Mouse (Mus musculus) MEL (cell line): ENCODE data around the gene Erlec1. TPM values are rescaled to one million over a fixed set of nuclear protein-coding genes. Genes with fewer than 3 reads are reported as not detected.
A peak's percentile ranks its signal among the peaks of the same experiment; 100 is the strongest.

Experiments
- DNase-seq: peaks from one replicate; pipeline ENCODE4 v3.0.0; 2011; ENCODE audit warnings: low read depth, low spot score
- H3K27ac ChIP-seq: 2 replicates; pipeline ENCODE4 v1.5.1; 2012; ENCODE audit warnings: low read depth, mild to moderate bottlenecking, control low read depth, low read length, moderate library complexity; ENCODE audit not compliant: control insufficient read depth
- H3K27me3 ChIP-seq, 2 experiments: fragments of 150-350 bp in 1 of 2; sonication (generic) in 1 of 2; 2 replicates each; pipeline ENCODE4 v1.6.1; 2012; ENCODE audit warnings: low read length in 2 of 2, mild to moderate bottlenecking in 2 of 2, improper control_type of control experiment in 1 of 2, moderate library complexity in 1 of 2; ENCODE audit not compliant: insufficient read depth in 2 of 2, control insufficient read depth in 1 of 2
- H3K36me3 ChIP-seq, 2 experiments: 2 replicates each; pipeline ENCODE4 v1.6.1; 2012 to 2014; ENCODE audit warnings: low read length in 2 of 2, improper control_type of control experiment in 1 of 2, inconsistent platforms in 1 of 2, mild to moderate bottlenecking in 1 of 2; ENCODE audit not compliant: insufficient read depth in 2 of 2, control insufficient read depth in 1 of 2
- H3K4me1 ChIP-seq, 2 experiments: fragments of 150-350 bp in 1 of 2; sonication (generic) in 1 of 2; 2 replicates each; pipeline ENCODE4 v1.6.1; 2012; ENCODE audit warnings: low read length in 2 of 2, improper control_type of control experiment in 1 of 2, mild to moderate bottlenecking in 1 of 2; ENCODE audit not compliant: insufficient read depth in 2 of 2, control insufficient read depth in 1 of 2
- H3K4me3 ChIP-seq, 2 experiments: fragments of 150-350 bp in 1 of 2; sonication (generic) in 1 of 2; 2 replicates each; pipeline ENCODE4 v1.5.1; 2012; ENCODE audit warnings: low read depth in 2 of 2, low read length in 2 of 2, mild to moderate bottlenecking in 2 of 2, moderate library complexity in 2 of 2, control low read depth in 1 of 2, improper control_type of control experiment in 1 of 2; ENCODE audit not compliant: control insufficient read depth in 1 of 2, insufficient read depth in 1 of 2
- H3K79me2 ChIP-seq: 2 replicates; pipeline ENCODE4 v1.6.1; 2012; ENCODE audit warnings: mild to moderate bottlenecking, low read length, moderate library complexity; ENCODE audit not compliant: control insufficient read depth, poor library complexity, insufficient read depth
- H3K9ac ChIP-seq: 2 replicates; pipeline ENCODE4 v1.6.1; 2012; ENCODE audit warnings: low read depth, mild to moderate bottlenecking, control low read depth, low read length, moderate library complexity; ENCODE audit not compliant: control insufficient read depth, poor library complexity, severe bottlenecking
- H3K9me3 ChIP-seq: fragments of 150-350 bp; sonication (generic); replicated peaks from 2 replicates; pipeline ENCODE4 v1.6.1; 2012; ENCODE audit warnings: mild to moderate bottlenecking, low read length, improper control_type of control experiment, moderate library complexity; ENCODE audit not compliant: insufficient read depth
- BHLHE40 ChIP-seq: IDR thresholded peaks from 2 replicates; pipeline ENCODE4 v1.6.1; 2012; ENCODE audit warnings: low read depth, mild to moderate bottlenecking, inconsistent platforms, low read length, improper control_type of control experiment, borderline replicate concordance
- CHD1 ChIP-seq: IDR thresholded peaks from 2 replicates; pipeline ENCODE4 v1.6.1; 2012; ENCODE audit warnings: low read depth, mild to moderate bottlenecking, inconsistent platforms, low read length, improper control_type of control experiment
- CHD2 ChIP-seq: IDR thresholded peaks from 2 replicates; pipeline ENCODE4 v1.6.1; 2011; ENCODE audit warnings: low read length, improper control_type of control experiment
- CTCF ChIP-seq, 3 experiments: IDR thresholded peaks in 2 of 3; conservative IDR thresholded peaks in 1 of 3; 2 replicates each; pipeline ENCODE4 v1.5.1; 2011 to 2012; ENCODE audit warnings: low read length in 3 of 3, low read depth in 2 of 3, mild to moderate bottlenecking in 2 of 3, improper control_type of control experiment in 1 of 3, inconsistent platforms in 1 of 3, mixed read lengths in 1 of 3, moderate library complexity in 1 of 3; ENCODE audit not compliant: control insufficient read depth in 1 of 3, insufficient read depth in 1 of 3, poor library complexity in 1 of 3, severe bottlenecking in 1 of 3
- E2F4 ChIP-seq: IDR thresholded peaks from 2 replicates; pipeline ENCODE4 v1.6.1; 2011; ENCODE audit warnings: low read depth, low read length, improper control_type of control experiment, borderline replicate concordance
- ELF1 ChIP-seq: IDR thresholded peaks from 2 replicates; pipeline ENCODE4 v1.6.1; 2014; ENCODE audit warnings: low read depth, mild to moderate bottlenecking, inconsistent platforms, low read length, improper control_type of control experiment, moderate library complexity
- EP300 ChIP-seq, 2 experiments: IDR thresholded peaks; 2 replicates each; pipeline ENCODE4 v1.6.1; 2011; ENCODE audit warnings: improper control_type of control experiment in 2 of 2, low read length in 2 of 2, low read depth in 1 of 2, mild to moderate bottlenecking in 1 of 2
- ETS1 ChIP-seq: IDR thresholded peaks from 2 replicates; pipeline ENCODE4 v1.6.1; 2012; ENCODE audit warnings: low read depth, mild to moderate bottlenecking, inconsistent platforms, low read length, improper control_type of control experiment, moderate library complexity
- GATA1 ChIP-seq: IDR thresholded peaks from 2 replicates; pipeline ENCODE4 v1.6.1; 2011; ENCODE audit warnings: low read depth, low read length, improper control_type of control experiment
- MAFK ChIP-seq: IDR thresholded peaks from 2 replicates; pipeline ENCODE4 v1.6.1; 2011; ENCODE audit warnings: low read depth, mild to moderate bottlenecking, low read length, improper control_type of control experiment, borderline replicate concordance
- MAZ ChIP-seq: IDR thresholded peaks from 2 replicates; pipeline ENCODE4 v1.6.1; 2012; ENCODE audit warnings: low read depth, mild to moderate bottlenecking, inconsistent platforms, low read length, improper control_type of control experiment
- MEF2A ChIP-seq: IDR thresholded peaks from 2 replicates; pipeline ENCODE4 v1.6.1; 2014; ENCODE audit warnings: low read depth, mild to moderate bottlenecking, inconsistent platforms, low read length, improper control_type of control experiment; ENCODE audit not compliant: poor library complexity, insufficient replicate concordance, severe bottlenecking; ENCODE audit errors: extremely low read depth
- MXI1 ChIP-seq: IDR thresholded peaks from 2 replicates; pipeline ENCODE4 v1.6.1; 2011; ENCODE audit warnings: mild to moderate bottlenecking, low read depth, low read length, improper control_type of control experiment
- MYC ChIP-seq: IDR thresholded peaks from 2 replicates; pipeline ENCODE4 v1.6.1; 2011; ENCODE audit warnings: low read depth, mild to moderate bottlenecking, low read length, improper control_type of control experiment, moderate library complexity
- NELFE ChIP-seq: IDR thresholded peaks from 2 replicates; pipeline ENCODE4 v1.6.1; 2011; ENCODE audit warnings: low read depth, low read length, improper control_type of control experiment
- NRF1 ChIP-seq: IDR thresholded peaks from 2 replicates; pipeline ENCODE4 v1.6.1; 2014; ENCODE audit warnings: low read depth, mild to moderate bottlenecking, inconsistent platforms, low read length, improper control_type of control experiment, moderate library complexity; ENCODE audit not compliant: poor library complexity, insufficient read depth, severe bottlenecking
- POLR2A ChIP-seq, 2 experiments: IDR thresholded peaks; 2 replicates each; pipeline ENCODE4 v1.6.1; 2011 to 2012; ENCODE audit warnings: low read length in 2 of 2, mild to moderate bottlenecking in 2 of 2, control low read depth in 1 of 2, improper control_type of control experiment in 1 of 2, low read depth in 1 of 2, moderate library complexity in 1 of 2; ENCODE audit not compliant: control insufficient read depth in 1 of 2, insufficient read depth in 1 of 2, poor library complexity in 1 of 2
- POLR2AphosphoS2 ChIP-seq: IDR thresholded peaks from 2 replicates; pipeline ENCODE4 v1.6.1; 2011; ENCODE audit warnings: low read length, improper control_type of control experiment
- POLR2AphosphoS5 ChIP-seq: IDR thresholded peaks from 2 replicates; pipeline ENCODE4 v1.6.1; 2012; ENCODE audit warnings: low read depth, borderline replicate concordance, mild to moderate bottlenecking, inconsistent platforms, low read length, moderate library complexity, mixed read lengths
- RCOR1 ChIP-seq: IDR thresholded peaks from 2 replicates; pipeline ENCODE4 v1.6.1; 2012; ENCODE audit warnings: low read depth, mild to moderate bottlenecking, inconsistent platforms, low read length, improper control_type of control experiment
- SMC3 ChIP-seq: IDR thresholded peaks from 2 replicates; pipeline ENCODE4 v1.6.1; 2011; ENCODE audit warnings: low read depth, low read length, improper control_type of control experiment
- TAL1 ChIP-seq: IDR thresholded peaks from 2 replicates; pipeline ENCODE4 v1.6.1; 2012; ENCODE audit warnings: mild to moderate bottlenecking, inconsistent platforms, low read length, moderate library complexity, mixed read lengths
- TBP ChIP-seq: IDR thresholded peaks from 2 replicates; pipeline ENCODE4 v1.8.0; 2011; ENCODE audit warnings: low read depth, low read length, improper control_type of control experiment
- UBTF ChIP-seq: IDR thresholded peaks from 2 replicates; pipeline ENCODE4 v1.6.1; 2012; ENCODE audit warnings: low read depth, mild to moderate bottlenecking, inconsistent platforms, low read length, improper control_type of control experiment, moderate library complexity, borderline replicate concordance; ENCODE audit not compliant: insufficient read depth
- USF1 ChIP-seq: IDR thresholded peaks from 2 replicates; pipeline ENCODE4 v1.6.1; 2014; ENCODE audit warnings: low read depth, mild to moderate bottlenecking, inconsistent platforms, low read length, improper control_type of control experiment, moderate library complexity
- USF2 ChIP-seq, 2 experiments: IDR thresholded peaks; 2 replicates each; pipeline ENCODE4 v1.6.1; 2011 to 2012; ENCODE audit warnings: improper control_type of control experiment in 2 of 2, low read length in 2 of 2, borderline replicate concordance in 1 of 2, inconsistent platforms in 1 of 2, low read depth in 1 of 2, mild to moderate bottlenecking in 1 of 2; ENCODE audit not compliant: insufficient read depth in 1 of 2
- ZNF384 ChIP-seq: IDR thresholded peaks from 2 replicates; pipeline ENCODE4 v1.6.1; 2012; ENCODE audit warnings: low read depth, mild to moderate bottlenecking, inconsistent platforms, low read length, improper control_type of control experiment
- polyA plus RNA-seq, 2 experiments: library from polyadenylated mRNA; stranded (reverse) in 1 of 2; unstranded in 1 of 2; fragments of >175 nt in 1 of 2; fragments of >200 nt in 1 of 2; gene quantifications; 2 replicates each; pipeline versions ENCODE4 v1.2.1 to v1.2.4; 2012; ENCODE audit warnings: low replicate concordance in 2 of 2, low read depth in 1 of 2; ENCODE audit not compliant: insufficient read length in 2 of 2, insufficient read depth in 1 of 2, missing spikeins in 1 of 2
- total RNA-seq: library from RNA; depleted of rRNA; stranded (reverse); fragments of 300-350 nt; gene quantifications from 2 replicates; pipeline ENCODE4 v1.2.3, GENCODE M21; 2012

The Erlec1 gene
- total and polyA plus RNA-seq, 3 experiments = 6.7 to 22.3 TPM; not detected in 1

DNA sequence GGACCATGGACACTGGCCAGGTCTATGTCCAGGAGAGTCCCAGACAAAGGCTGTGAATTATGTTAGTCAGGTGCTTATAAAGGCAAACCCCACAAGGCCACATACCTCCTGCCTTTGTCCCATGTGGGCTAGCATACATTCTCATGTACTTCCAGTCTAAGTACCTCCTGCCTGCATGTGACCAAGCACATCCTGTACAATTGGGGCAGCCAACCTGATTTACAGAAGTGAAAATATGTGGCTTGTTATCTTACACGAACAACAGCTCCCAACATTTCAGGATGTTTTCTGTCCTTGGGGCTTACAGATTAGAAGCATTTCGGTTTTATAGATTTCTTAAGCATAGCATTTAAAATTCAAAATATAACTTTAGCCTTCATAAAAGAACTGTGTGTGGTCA, 45.9 kb upstream of the Erlec1 start:
- TF ChIP-seq MYC (no peak), POLR2A (IDR thresholded peaks at IDR 0.05; ENCODE audit: control insufficient read depth in 1 of 2, insufficient read depth in 1 of 2, low read depth in 1 of 2, low read length in 2 of 2, poor library complexity in 1 of 2) (no peak), TAL1 (no peak), CHD1 (no peak), USF1 (no peak; the same call in 1 of the 2 replicates), UBTF (no peak), POLR2AphosphoS5 (no peak), TBP (no peak), ELF1 (no peak), CTCF (IDR thresholded peaks at IDR 0.05 in 2 of 3, conservative IDR thresholded peaks at IDR 0.05 in 1 of 3; ENCODE audit: control insufficient read depth in 1 of 3, insufficient read depth in 1 of 3, low read depth in 2 of 3, low read length in 3 of 3, poor library complexity in 1 of 3, severe bottlenecking in 1 of 3) (no peak), MXI1 (no peak), MAFK (no peak), ETS1 (no peak), USF2 (IDR thresholded peaks at IDR 0.05; ENCODE audit: borderline replicate concordance in 1 of 2, insufficient read depth in 1 of 2, low read depth in 1 of 2, low read length in 2 of 2) (no peak), CHD2 (no peak), BHLHE40 (no peak), SMC3 (no peak), POLR2AphosphoS2 (no peak), E2F4 (no peak)
- Histone ChIP-seq H3K9ac (no peak overlapping the region), H3K9me3 (no peaks in the 10 kb centered on the region), H3K4me3 (no peak overlapping the region), H3K4me1 (peaks cover 24 to 33% of the 10 kb centered on the region in 2 experiments), H3K27me3 (no peaks in the 10 kb centered on the region), H3K79me2 (peaks cover 3% of the 10 kb centered on the region), H3K36me3 (peaks cover 0 to 41% of the 10 kb centered on the region in 2 experiments; a peak in 2 of 4 replicates), H3K27ac (peak overlapping the region; percentile 35; the same call in 1 of the 2 replicates)
- DNase-seq = peak; percentile 32

DNA sequence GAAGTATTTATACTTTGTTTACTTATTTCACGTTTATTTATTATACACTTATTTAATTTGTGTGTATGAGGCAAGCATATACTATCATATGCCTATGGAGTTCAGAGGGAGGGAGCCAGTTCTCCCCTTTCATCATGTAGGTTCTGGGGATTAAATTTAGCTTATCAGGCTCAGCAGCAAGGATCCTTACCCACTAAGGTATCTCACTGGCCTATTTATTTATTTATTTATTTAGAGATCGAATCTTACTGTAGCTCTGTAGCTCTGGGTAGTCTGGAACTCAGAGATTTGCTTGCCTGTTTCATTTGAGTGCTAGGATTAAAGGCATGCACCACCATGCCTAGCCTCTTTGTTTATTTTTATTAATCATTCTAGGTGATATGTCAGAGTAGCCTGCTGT, 44.6 kb upstream of the Erlec1 start:
- Histone ChIP-seq H3K4me3 (no peak overlapping the region), H3K4me1 (peaks cover 24 to 33% of the 10 kb centered on the region in 2 experiments), H3K27ac (no peak overlapping the region), H3K27me3 (no peaks in the 10 kb centered on the region), H3K9ac (no peak overlapping the region), H3K36me3 (peaks cover 0 to 41% of the 10 kb centered on the region in 2 experiments; a peak in 2 of 4 replicates), H3K79me2 (peaks cover 3% of the 10 kb centered on the region), H3K9me3 (no peaks in the 10 kb centered on the region)
- DNase-seq = peak; percentile 40
- TF ChIP-seq TBP (no peak), MEF2A (peak; percentile 34; the same call in 1 of the 2 replicates), USF2 (IDR thresholded peaks at IDR 0.05; ENCODE audit: borderline replicate concordance in 1 of 2, insufficient read depth in 1 of 2, low read depth in 1 of 2, low read length in 2 of 2) (no peak), MAFK (no peak), E2F4 (no peak), CTCF (IDR thresholded peaks at IDR 0.05 in 2 of 3, conservative IDR thresholded peaks at IDR 0.05 in 1 of 3; ENCODE audit: control insufficient read depth in 1 of 3, insufficient read depth in 1 of 3, low read depth in 2 of 3, low read length in 3 of 3, poor library complexity in 1 of 3, severe bottlenecking in 1 of 3) (no peak), NELFE (no peak), RCOR1 (peak; percentile 39; the same call in 1 of the 2 replicates), TAL1 (peak; percentile 53), MAZ (no peak), GATA1 (peak; percentile 69), EP300 (IDR thresholded peaks at IDR 0.05; ENCODE audit: low read depth in 1 of 2, low read length in 2 of 2) (peak; percentile 5 to 61; a peak in 2 of 4 replicates), NRF1 (no peak), ETS1 (peak; percentile 36; the same call in 1 of the 2 replicates), ZNF384 (no peak), UBTF (no peak), POLR2AphosphoS5 (no peak), CHD1 (no peak), POLR2A (IDR thresholded peaks at IDR 0.05; ENCODE audit: control insufficient read depth in 1 of 2, insufficient read depth in 1 of 2, low read depth in 1 of 2, low read length in 2 of 2, poor library complexity in 1 of 2) (no peak), BHLHE40 (no peak)
